Mouse (Mus musculus) gastrocnemius, adult 8-10 months (tissue): ENCODE data around the gene Gm4181. TPM values are rescaled to one million over a fixed set of nuclear protein-coding genes. Genes with fewer than 3 reads are reported as not detected.
"Not testable (repeated sequence)": the region's sequence is repeated elsewhere in the genome, so short reads cannot be mapped to it uniquely, and the experiment has no call there.

Source experiments
- DNase-seq, 2 experiments: peaks; one replicate each; pipeline ENCODE4 v3.0.0; 2022; ENCODE audit warnings: low spot score in 2 of 2
- total RNA-seq, 4 experiments: library from RNA; stranded (reverse); gene quantifications; 2 replicates each; pipeline ENCODE4 v1.2.4; 2022

Gm4181 gene
- total RNA-seq, result not detected

DNA sequence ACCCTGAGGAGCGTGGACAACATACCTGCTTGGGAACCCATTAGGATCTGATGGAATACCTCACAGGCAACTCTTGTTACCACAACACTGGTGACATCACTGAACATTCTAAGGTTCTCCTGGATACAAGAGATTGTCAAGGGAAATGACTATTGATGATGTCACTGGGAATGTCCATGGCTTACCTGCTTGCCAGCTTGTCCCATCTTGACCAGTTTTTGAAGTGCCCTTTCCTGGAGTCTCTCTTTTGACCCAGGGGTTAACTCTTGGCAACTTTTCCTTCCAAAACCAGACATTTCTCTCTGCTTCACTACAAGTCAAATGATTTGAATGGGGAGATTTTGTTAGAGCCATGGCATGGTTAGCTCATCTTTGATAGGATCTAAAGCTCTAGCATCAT is at the start of gene Gm4181:
TSS of gene Gm4181 (minus strand) at position 101 of the 400 bp plus-strand sequence.
- DNase-seq, result not testable (repeated sequence)

DNA sequence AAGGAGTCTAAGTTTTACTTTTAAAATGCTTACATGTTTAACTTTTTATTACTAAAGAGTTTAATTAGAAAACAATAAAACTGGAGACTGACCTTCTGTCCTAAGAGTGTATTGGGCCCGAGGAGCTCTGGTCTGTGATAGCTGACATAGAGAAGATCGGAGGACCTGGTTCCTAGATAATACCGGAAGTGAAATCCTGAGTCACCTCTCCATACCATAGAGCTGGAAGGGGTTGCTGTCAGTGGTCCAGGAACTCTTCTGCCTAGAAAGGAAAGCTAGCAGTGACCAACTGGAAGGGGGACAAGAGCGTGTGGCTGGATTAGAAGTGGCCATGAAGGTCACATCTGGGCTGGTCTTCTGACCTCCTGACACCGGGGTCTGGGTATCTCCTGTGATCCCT is 41.8 kb upstream of the Gm4181 start:
- no peak for DNase-seq

DNA sequence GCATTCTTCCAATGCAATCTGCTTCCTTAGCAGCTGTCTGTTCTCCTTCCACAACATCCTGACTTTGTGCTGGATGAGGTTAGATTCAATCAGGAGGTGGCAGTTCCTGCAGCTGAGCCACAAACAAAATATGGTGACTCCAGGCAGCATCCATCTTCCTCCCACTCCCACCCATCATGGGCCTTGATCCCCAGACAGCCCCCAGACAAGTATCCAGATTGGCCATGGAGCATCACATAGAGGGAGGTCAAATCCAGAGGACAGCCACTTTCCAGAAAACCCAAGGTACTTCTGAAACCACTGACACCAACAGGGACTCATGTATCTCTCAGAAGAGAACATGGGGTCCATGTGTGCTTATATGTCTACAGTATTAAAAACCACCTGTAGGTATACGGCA is 3.0 kb downstream of the Gm4181 start:
- peak; percentile 22 to 36 for DNase-seq

DNA sequence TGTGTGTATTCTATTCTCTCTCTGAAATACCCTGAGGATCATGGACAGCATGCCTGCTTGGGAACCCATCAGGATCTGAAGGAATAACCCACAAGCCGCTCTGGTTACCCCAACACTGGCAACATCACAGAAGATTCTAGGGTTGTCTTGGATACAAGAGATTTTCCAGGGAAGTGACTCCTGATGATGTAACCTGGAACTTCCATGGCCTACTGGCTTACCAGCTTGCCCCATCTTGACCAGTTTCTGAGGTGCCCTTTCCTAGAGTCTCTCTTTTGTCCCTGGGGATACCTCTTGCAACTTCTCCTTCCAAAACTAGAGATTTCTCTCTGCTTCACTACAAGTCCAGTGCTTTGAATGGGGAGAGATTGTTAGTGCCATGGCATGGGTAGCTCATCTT is 24.3 kb downstream of the Gm4181 start, which contains the start of gene Gm17078:
TSS of gene Gm17078 (minus strand) at position 101 of the 400 bp plus-strand sequence.
- DNase-seq, result no peak

DNA sequence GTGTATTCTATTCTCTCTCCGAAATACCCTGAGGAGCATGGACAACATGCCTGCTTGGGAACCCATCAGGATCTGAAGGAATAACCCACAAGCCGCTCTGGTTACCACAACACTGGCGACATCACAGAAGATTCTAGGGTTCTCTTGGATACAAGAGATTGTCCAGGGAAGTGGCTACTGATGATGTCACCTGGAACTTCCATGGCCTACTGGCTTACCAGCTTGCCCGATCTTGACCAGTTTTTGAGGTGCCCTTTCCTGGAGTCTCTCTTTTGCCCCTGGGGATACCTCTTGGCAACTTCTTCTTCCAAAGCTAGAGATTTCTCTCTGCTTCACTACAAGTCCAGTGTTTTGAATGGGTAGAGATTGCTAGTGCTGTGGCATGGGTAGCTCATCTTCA is 43.4 kb downstream of the Gm4181 start, which contains the start of gene Gm17174:
TSS of gene Gm17174 (minus strand) at position 101 of the 400 bp plus-strand sequence.
- not testable (repeated sequence) for DNase-seq

Other genes with a start within 250 kb of the Gm4181 start
- not detected for gene Vmn2r88, start 224.8 kb downstream of the Gm4181 start, total RNA-seq
- gene Vmn2r89, start 183.8 kb downstream of the Gm4181 start, total RNA-seq, result not detected
- gene Gm5622, start 82.9 kb downstream of the Gm4181 start, total RNA-seq, result not detected
- not detected for gene Gm17175, start 61.6 kb downstream of the Gm4181 start, total RNA-seq
- not detected for gene Gm17174, start 43.5 kb downstream of the Gm4181 start, total RNA-seq
- gene Gm17078, start 24.4 kb downstream of the Gm4181 start, total RNA-seq, result not detected
- gene Gm17079, start 59.8 kb upstream of the Gm4181 start, total RNA-seq, result not detected
- gene Gm5800, start 81.5 kb upstream of the Gm4181 start, total RNA-seq, result not detected
- gene Ang4, start 137.9 kb upstream of the Gm4181 start, total RNA-seq, result not detected
- not detected for gene AY358078, start 164.4 kb upstream of the Gm4181 start, total RNA-seq
- not detected for gene Ear6, start 218.0 kb upstream of the Gm4181 start, total RNA-seq
- gene Mettl17, start 249.2 kb upstream of the Gm4181 start, total RNA-seq, result 10 to 100 TPM in 3 of 4 experiments, 1 to 10 TPM in 1; 8.6 to 14.7 (median 12.3) TPM